Mouse (Mus musculus) kidney, adult 2 months (tissue): Measurements from ENCODE around the gene Gm17402.
A peak's percentile ranks its signal among the peaks of the same experiment; 100 is the strongest.

Source experiments
- CTCF ChIP-seq: fragments of 200-500 bp; conservative IDR thresholded peaks from 2 replicates; pipeline ENCODE4 v1.5.1; 2011; ENCODE audit warnings: low read depth, mild to moderate bottlenecking, control low read depth, low read length, moderate library complexity, mixed read lengths; ENCODE audit not compliant: insufficient read depth, insufficient read length
- POLR2A ChIP-seq: fragments of 200-500 bp; IDR thresholded peaks from one replicate; pipeline ENCODE4 v1.6.1; 2011; ENCODE audit warnings: low read depth, low read length, control low read depth

DNA sequence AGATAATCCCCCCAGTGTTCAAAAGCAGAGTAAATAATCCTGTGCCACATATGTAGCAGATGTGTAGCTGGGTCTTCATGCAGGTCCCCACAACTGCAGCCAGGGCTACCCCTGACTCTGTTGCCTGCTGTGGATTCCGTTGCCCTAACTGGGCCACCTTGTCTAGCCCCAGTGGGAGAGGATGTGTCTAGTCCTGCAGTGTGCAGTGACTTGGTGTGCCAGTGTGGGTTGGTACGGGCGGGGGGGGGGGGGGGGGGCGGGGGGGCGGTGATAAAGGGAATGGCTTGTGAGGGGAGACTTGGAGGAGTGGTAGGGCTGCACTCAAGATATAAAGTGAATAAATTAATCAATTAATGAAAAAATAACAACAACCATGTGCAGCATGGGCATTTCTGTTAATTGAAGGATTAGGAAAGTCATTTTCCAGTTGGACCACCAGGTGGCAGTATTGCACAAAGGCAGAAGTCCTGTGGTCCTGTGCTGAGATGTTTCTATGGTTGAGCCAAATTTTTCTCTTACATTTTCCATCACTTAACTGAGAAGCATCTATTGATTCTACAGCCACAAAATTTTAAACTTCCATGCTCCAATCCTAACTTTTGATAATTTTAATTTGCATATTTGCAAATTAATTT is 22.7 kb downstream of the Gm17402 start:
- TF ChIP-seq POLR2A: no peak
- peak; percentile 64 for TF ChIP-seq CTCF
